Mouse (Mus musculus) kidney, postnatal 0 days (tissue): Measurements from ENCODE around the gene Tbxas1. TPM values are rescaled to one million over a fixed set of nuclear protein-coding genes. Genes with fewer than 3 reads are reported as not detected.

ENCODE experiments used
- ATAC-seq: fragments of 200-750 bp; cut with Nextera tagmentation; replicated peaks from 2 replicates; pipeline ENCODE4 v1.8.0; 2017; ENCODE audit warnings: low read depth, moderate number of reproducible peaks, moderate TSS enrichment, moderate library complexity; ENCODE audit not compliant: low FRiP score
- DNase-seq: peaks from one replicate; pipeline ENCODE4 v3.0.0-alpha.2; 2016; ENCODE audit warnings: low spot score
- H3K27ac ChIP-seq: fragments of 300-500 bp; sonication (generic); 2 replicates; pipeline ENCODE4 v1.5.1; 2014; ENCODE audit warnings: mild to moderate bottlenecking
- H3K27me3 ChIP-seq: fragments of 300-500 bp; sonication (generic); 2 replicates; pipeline ENCODE4 v1.6.1; 2014; ENCODE audit warnings: low read length, mixed read lengths; ENCODE audit not compliant: insufficient read depth
- H3K36me3 ChIP-seq: fragments of 300-500 bp; sonication (generic); 2 replicates; pipeline ENCODE4 v1.6.1; 2014; ENCODE audit warnings: low read length, mixed read lengths; ENCODE audit not compliant: insufficient read depth
- H3K4me1 ChIP-seq: fragments of 300-500 bp; sonication (generic); replicated peaks from 2 replicates; pipeline ENCODE4 v1.6.1; 2014; ENCODE audit warnings: antibody characterized with exemption, low read length, mixed read lengths; ENCODE audit not compliant: insufficient read depth
- H3K4me2 ChIP-seq: fragments of 300-500 bp; sonication (generic); 2 replicates; pipeline ENCODE4 v1.6.1; 2014; ENCODE audit warnings: mild to moderate bottlenecking, low read length, moderate library complexity, mixed read lengths
- H3K4me3 ChIP-seq: fragments of 300-500 bp; sonication (generic); replicated peaks from 2 replicates; pipeline ENCODE4 v1.5.1; 2014; ENCODE audit warnings: low read depth, low read length
- H3K9ac ChIP-seq: fragments of 300-500 bp; sonication (generic); 2 replicates; pipeline ENCODE4 v1.6.1; 2014; ENCODE audit warnings: low read depth, low read length
- H3K9me3 ChIP-seq: fragments of 300-500 bp; sonication (generic); replicated peaks from 2 replicates; pipeline ENCODE4 v1.6.1; 2016; ENCODE audit warnings: low read length, inconsistent platforms, mixed read lengths
- CTCF ChIP-seq: IDR thresholded peaks from 2 replicates; pipeline ENCODE4 v1.5.1; 2016; ENCODE audit warnings: antibody characterized with exemption, low read depth, mild to moderate bottlenecking, moderate library complexity
- WGBS: fragments of 180-500 bp; shearing (Covaris S2); extraction: QIAGEN DNeasy Blood & Tissue Kit; methylation state at CpG from one replicate; pipeline ENCODE4 v1.1.7; 2014; 5-methylcytosine and 5-hydroxymethylcytosine counted together
- polyA plus RNA-seq: library from polyadenylated mRNA; unstranded; fragments of >200 nt; fragmentation: Nextera tagmentation; extraction: Ambion mirVana; gene quantifications from 2 replicates; pipeline ENCODE4 v1.2.1, GENCODE M21; 2015

The Tbxas1 gene
- polyA plus RNA-seq, 1 experiment from 2014 or later = 10.5 TPM

DNA sequence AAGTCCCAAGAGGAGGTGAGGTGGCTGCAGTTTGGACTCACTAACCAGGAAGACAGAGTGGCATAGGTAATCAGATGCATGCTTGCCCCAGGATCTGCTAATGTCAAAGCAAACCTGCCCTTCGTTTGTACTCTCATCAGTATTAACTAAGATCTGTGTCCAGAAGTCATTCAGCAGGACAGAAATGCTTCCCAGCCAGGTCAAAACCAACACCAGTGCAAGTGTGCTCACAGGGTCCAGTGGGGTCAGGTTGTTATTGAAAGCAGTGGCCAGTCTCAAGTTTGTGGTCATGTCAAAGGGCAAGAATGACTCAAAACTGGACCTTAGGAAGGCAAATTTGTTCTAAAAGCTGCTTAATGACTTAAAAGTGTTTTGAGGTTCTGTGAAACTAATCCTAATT is 8.8 kb upstream of the Tbxas1 start:
- ATAC-seq (peak; percentile 53; the same call in 1 of the 2 replicates), DNase-seq (no peak)
- H3K27me3 ChIP-seq = no peaks in the 10 kb centered on the region

DNA sequence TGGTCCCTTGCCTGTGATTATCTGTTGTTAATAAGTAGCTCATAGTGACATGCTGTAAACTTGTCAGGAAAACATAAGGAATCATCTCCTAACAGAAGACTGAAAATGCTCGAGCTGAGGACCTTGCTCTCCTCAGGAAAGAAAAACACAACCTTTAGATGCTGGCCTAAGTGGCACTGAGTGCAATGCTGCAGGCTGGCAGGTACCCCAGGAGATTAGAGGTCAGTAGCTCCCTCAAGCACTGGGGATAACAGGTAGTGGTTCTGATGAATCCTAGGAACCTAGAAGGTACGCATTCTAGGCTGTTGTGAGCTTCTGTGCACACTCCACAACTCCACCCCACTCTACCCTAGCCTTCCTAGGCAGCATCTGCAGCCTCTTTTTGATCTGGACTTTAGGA is 8.4 kb upstream of the Tbxas1 start:
- Histone ChIP-seq H3K9me3 (no peaks in the 10 kb centered on the region), H3K36me3 (no peaks in the 10 kb centered on the region), H3K9ac (no peak overlapping the region), H3K4me3 (no peak overlapping the region), H3K27ac (0 out of 2 replicates have a peak overlapping the region, but pooled peaks have one; percentile 38), H3K27me3 (no peaks in the 10 kb centered on the region), H3K4me2 (no peak overlapping the region), H3K4me1 (peaks cover 30% of the 10 kb centered on the region)
- no peak for TF ChIP-seq CTCF
- ATAC-seq = peak; percentile 46; the same call in 1 of the 2 replicates
- no peak for DNase-seq
- 46% methylated on average over 2 of the region's 2 CpGs for WGBS

More for the DNA sequence above, 8.8 kb upstream of the Tbxas1 start:
- no peak for TF ChIP-seq CTCF
- Histone ChIP-seq H3K9me3 (no peaks in the 10 kb centered on the region), H3K36me3 (no peaks in the 10 kb centered on the region), H3K4me2 (no peak overlapping the region), H3K4me3 (no peak overlapping the region), H3K4me1 (peaks cover 27% of the 10 kb centered on the region), H3K27ac (peak overlapping the region; percentile 38; the same call in 1 of the 2 replicates), H3K9ac (no peak overlapping the region)
- 58% methylated on average over 1 of the region's 1 CpGs for WGBS

DNA sequence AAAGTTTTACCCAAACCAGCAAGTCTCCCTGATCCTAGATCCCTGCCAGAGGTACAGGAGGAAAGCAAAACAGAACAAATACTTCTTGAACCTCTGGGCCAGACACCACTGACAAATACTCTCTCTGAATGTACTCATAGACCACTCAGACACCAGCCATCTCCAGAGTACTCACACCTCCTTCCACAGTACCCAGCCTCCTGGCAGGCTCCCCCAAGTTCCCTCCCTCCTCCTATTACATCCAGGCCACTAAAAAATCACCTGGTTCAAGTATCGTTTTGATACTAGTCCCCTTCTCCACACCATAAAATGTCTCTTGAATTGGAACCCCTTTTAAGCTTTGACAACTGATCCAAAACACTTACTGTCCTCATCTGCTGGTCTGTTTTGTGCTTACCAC is 7.9 kb upstream of the Tbxas1 start:
- TF ChIP-seq CTCF = no peak
- WGBS = 25% methylated on average over 1 of the region's 1 CpGs
- ATAC-seq = no peak

DNA sequence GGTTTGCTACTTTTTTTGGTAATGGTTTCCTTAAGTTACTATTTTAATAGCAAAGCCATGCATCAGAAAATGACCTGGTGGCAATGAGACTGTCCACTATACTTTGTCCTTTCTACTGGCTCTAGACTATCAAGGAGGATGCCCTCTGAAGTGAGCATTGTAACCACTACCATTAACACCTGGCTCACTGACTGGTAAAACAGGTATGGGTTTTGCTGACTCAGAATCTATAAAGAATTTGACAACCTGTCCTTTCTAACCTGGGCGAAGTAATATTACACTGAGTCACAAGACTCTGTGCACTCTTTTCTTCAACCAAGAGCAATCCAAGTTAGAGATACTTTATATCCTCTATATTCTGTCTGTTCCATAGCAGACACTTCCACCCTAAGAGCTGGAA is 6.2 kb upstream of the Tbxas1 start:
- DNase-seq = no peak
- Histone ChIP-seq H3K4me2 (no peak overlapping the region), H3K27ac (no peak overlapping the region), H3K9me3 (no peaks in the 10 kb centered on the region), H3K27me3 (no peaks in the 10 kb centered on the region), H3K4me1 (peaks cover 39% of the 10 kb centered on the region), H3K4me3 (no peak overlapping the region), H3K9ac (no peak overlapping the region), H3K36me3 (no peaks in the 10 kb centered on the region)
- no peak for ATAC-seq
- TF ChIP-seq CTCF = no peak
- 84% methylated on average over 1 of the region's 1 CpGs for WGBS

More for the DNA sequence above, 7.9 kb upstream of the Tbxas1 start:
- H3K4me1 ChIP-seq = peaks cover 33% of the 10 kb centered on the region
- H3K27ac ChIP-seq = peak overlapping the region; percentile 31; the same call in 1 of the 2 replicates
- H3K9me3 ChIP-seq = no peaks in the 10 kb centered on the region
- no peak overlapping the region for H3K4me2 ChIP-seq
- no peak overlapping the region for H3K9ac ChIP-seq
- H3K4me3 ChIP-seq = no peak overlapping the region
- no peak for DNase-seq
- H3K27me3 ChIP-seq = no peaks in the 10 kb centered on the region
- no peaks in the 10 kb centered on the region for H3K36me3 ChIP-seq

DNA sequence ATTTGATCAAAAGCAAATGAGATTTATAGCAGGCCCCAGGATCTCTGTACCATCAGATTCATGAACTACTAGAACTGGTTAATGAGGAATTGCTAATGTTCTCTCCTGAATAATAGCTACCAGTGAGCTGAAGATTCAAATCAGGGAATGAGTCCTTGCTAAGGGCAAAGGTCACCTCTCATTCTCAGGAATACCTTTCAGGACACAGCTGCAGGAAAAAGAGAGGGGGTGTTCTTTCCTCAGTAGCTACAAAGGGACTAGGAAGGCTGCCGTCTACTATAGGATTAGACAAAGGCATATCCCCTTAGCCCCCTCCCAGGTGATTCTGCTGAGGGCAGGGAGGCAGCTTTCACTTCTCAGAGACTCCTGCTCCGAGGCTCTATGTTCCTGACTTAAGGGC is 5.1 kb upstream of the Tbxas1 start:
- no peaks in the 10 kb centered on the region for H3K27me3 ChIP-seq
- H3K4me3 ChIP-seq = no peak overlapping the region
- TF ChIP-seq CTCF = no peak
- WGBS = 51% methylated on average over 2 of the region's 2 CpGs
- no peak overlapping the region for H3K27ac ChIP-seq
- no peaks in the 10 kb centered on the region for H3K9me3 ChIP-seq
- DNase-seq (no peak), ATAC-seq (no peak)
- no peak overlapping the region for H3K4me2 ChIP-seq
- no peak overlapping the region for H3K9ac ChIP-seq
- H3K4me1 ChIP-seq = peaks cover 39% of the 10 kb centered on the region
- no peaks in the 10 kb centered on the region for H3K36me3 ChIP-seq

DNA sequence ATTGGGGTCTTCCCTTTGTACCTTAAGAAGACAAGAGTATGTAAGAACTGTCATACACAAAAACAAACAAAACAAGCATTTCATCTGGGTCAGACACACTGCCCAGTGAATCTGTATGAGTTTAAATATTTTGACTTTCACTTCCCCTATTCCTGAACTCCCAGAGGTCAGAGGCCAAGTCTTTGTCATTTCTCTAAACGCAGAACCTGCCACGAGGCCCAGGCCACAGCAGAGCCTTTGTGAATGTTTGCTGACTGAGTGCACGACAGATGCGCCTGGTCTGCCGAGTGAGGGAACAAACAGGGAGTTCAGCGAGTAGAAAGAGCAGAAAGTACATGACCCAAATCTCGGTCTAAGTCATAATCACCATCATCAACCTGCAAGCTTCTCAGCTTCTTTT is 4.2 kb upstream of the Tbxas1 start:
- H3K4me1 ChIP-seq = peaks cover 32% of the 10 kb centered on the region
- H3K27me3 ChIP-seq = no peaks in the 10 kb centered on the region
- 36% methylated on average over 7 of the region's 7 CpGs for WGBS
- H3K27ac ChIP-seq = no peak overlapping the region
- H3K36me3 ChIP-seq = no peaks in the 10 kb centered on the region
- H3K4me2 ChIP-seq = no peak overlapping the region
- no peak overlapping the region for H3K9ac ChIP-seq
- H3K4me3 ChIP-seq = no peak overlapping the region
- ATAC-seq = no peak
- H3K9me3 ChIP-seq = no peaks in the 10 kb centered on the region
- TF ChIP-seq CTCF = no peak
- DNase-seq = no peak

DNA sequence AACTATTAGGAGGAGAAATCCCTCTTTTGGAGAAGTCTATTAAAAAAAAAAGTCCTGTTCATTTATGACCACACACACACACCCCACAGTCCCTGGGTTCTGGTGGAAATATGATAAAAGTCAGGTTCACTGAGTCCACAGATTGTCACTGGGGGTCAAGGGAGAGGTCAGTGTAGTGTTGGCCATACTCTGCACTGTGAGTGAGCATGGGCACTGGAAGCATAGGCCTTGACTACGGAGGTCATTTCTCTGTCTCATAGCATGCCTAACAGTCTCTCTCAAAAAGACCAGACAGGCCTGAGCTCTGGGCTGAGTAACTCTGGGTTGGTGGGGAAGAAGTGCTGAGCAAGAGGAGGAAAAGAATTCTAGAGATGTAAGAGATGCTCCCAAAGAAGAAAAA is 1.9 kb upstream of the Tbxas1 start:
- 65% methylated on average over 1 of the region's 1 CpGs for WGBS
- H3K27ac ChIP-seq = 0 out of 2 replicates have a peak overlapping the region, but pooled peaks have one; percentile 8
- no peaks in the 10 kb centered on the region for H3K36me3 ChIP-seq
- DNase-seq = no peak
- H3K4me1 ChIP-seq = peaks cover 21% of the 10 kb centered on the region; the same call in 1 of the 2 replicates
- H3K4me2 ChIP-seq = peak overlapping the region; percentile 70
- ATAC-seq = no peak
- H3K9me3 ChIP-seq = no peaks in the 10 kb centered on the region
- peak overlapping the region; percentile 38; the same call in 1 of the 2 replicates for H3K9ac ChIP-seq
- no peaks in the 10 kb centered on the region for H3K27me3 ChIP-seq
- no peak for TF ChIP-seq CTCF
- H3K4me3 ChIP-seq = peak overlapping the region; percentile 100
